In the genomic region with DNA sequence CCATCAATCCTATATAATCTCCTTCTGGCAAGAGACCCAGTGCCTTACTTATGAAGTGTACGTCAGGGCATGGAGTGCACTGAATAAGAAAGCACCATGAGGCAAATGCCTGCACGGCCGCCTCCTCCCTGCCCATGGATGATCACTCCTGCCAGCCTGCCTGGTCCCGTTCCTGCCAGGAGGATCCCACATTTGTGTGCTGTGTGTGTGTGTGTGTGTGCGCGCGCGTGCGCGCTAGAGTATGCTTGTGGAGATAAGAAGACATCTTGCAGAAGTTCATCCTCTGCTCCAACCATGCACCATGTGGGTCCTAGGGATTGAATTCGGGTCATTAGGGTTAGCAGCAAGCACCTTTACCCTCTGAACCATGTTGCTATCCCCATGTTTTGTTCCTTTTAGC, we compare ENCODE assay signal across 26 mouse cellular contexts.
"Had no signal": no experiment of that assay in that cellular context is flagged by ENCODE, and none has a peak within 500 bp of the region (broad histone marks: within the 10 kb centered on the region; RNA-seq: fewer than 3 reads in every experiment).

No protein-coding gene starts in this region.

- H3K27me3 ChIP-seq: limb, embryonic 12.5 days; limb, embryonic 13.5 days; limb, embryonic 15.5 days; liver, embryonic 12.5 days; liver, embryonic 13.5 days; liver, embryonic 15.5 days; lung, embryonic 15.5 days; megakaryocyte, embryonic 14.5 days; midbrain, embryonic 12.5 days; midbrain, embryonic 13.5 days; midbrain, embryonic 15.5 days had no signal

- H3K4me3 ChIP-seq: limb, embryonic 12.5 days; limb, embryonic 13.5 days; limb, embryonic 15.5 days; liver, embryonic 12.5 days; liver, embryonic 13.5 days; liver, embryonic 15.5 days; lung, embryonic 15.5 days; megakaryocyte, embryonic 14.5 days; midbrain, embryonic 10.5 days; midbrain, embryonic 12.5 days; midbrain, embryonic 13.5 days; midbrain, embryonic 15.5 days; myocyte had no signal

- H3K27ac ChIP-seq: limb, embryonic 12.5 days; limb, embryonic 13.5 days; limb, embryonic 15.5 days; liver, embryonic 12.5 days; liver, embryonic 13.5 days; liver, embryonic 14.5 days; liver, embryonic 15.5 days; lung, embryonic 15.5 days; macrophage; midbrain, embryonic 10.5 days; midbrain, embryonic 12.5 days; midbrain, embryonic 13.5 days; midbrain, embryonic 15.5 days had no signal

- H3K4me1 ChIP-seq: limb, embryonic 12.5 days; liver, embryonic 12.5 days; liver, embryonic 13.5 days; liver, embryonic 15.5 days; lung, embryonic 15.5 days; megakaryocyte, embryonic 14.5 days; midbrain, embryonic 10.5 days; midbrain, embryonic 12.5 days; midbrain, embryonic 15.5 days had no signal

- DNase-seq: left cerebral cortex, postnatal 4 days; liver; liver, embryonic 13.5 days; liver, postnatal 0 days; lung, adult 18-20 months; lung, adult 2 months; lung, embryonic 14.5 days; lung, postnatal 10 days; lung, postnatal 14 days; lung, postnatal 36 days; lung, postnatal 4 days; midbrain, embryonic 14.5 days had no signal

- H3K36me3 ChIP-seq: limb, embryonic 12.5 days; limb, embryonic 13.5 days; limb, embryonic 15.5 days; liver, embryonic 12.5 days; liver, embryonic 13.5 days; liver, embryonic 15.5 days; lung, embryonic 15.5 days; midbrain, embryonic 10.5 days; midbrain, embryonic 12.5 days; midbrain, embryonic 13.5 days; midbrain, embryonic 15.5 days had no signal

- H3K9me3 ChIP-seq: limb, embryonic 12.5 days; limb, embryonic 13.5 days; limb, embryonic 15.5 days; liver, embryonic 12.5 days; liver, embryonic 13.5 days; liver, embryonic 15.5 days; lung, embryonic 15.5 days; midbrain, embryonic 10.5 days; midbrain, embryonic 12.5 days; midbrain, embryonic 13.5 days; midbrain, embryonic 15.5 days had no signal
